ENCODE assay signal across 10 mouse cellular contexts in genomic region chr6:114652209-114652608, GRCm38 (mm10). TPM values are rescaled to one million over a fixed set of nuclear protein-coding genes. Genes with fewer than 3 reads are reported as not detected.
A peak's percentile ranks its signal among the peaks of the same experiment; 100 is the strongest.
DNase-seq lines count a peak whose midpoint lies in the region; ATAC-seq and TF ChIP-seq lines count a peak whose summit lies in the region.
"Had no signal": no experiment of that assay in that cellular context is flagged by ENCODE, and none has a peak within 500 bp of the region (broad histone marks: within the 10 kb centered on the region; RNA-seq: fewer than 3 reads in every experiment).

No protein-coding gene starts in this region.

- H3K27ac ChIP-seq in liver, adult 2 months (replicated peaks; ENCODE audit: insufficient read depth, low read depth, low read length) = no peak overlapping the region
- H3K27ac ChIP-seq in liver, embryonic 12.5 days = no peak overlapping the region
- H3K27ac ChIP-seq in hindbrain, embryonic 14.5 days = peak overlapping the region; percentile 38; the same call in 1 of the 2 replicates
- no peak overlapping the region for H3K27ac ChIP-seq in midbrain, postnatal 0 days (ENCODE audit: low read depth, low read length)
- H3K27ac ChIP-seq: left cerebral cortex, adult 2 months; stomach, embryonic 15.5 days had no signal

- DNase-seq in adrenal gland, postnatal 10 days = peak; percentile 42
- DNase-seq in adrenal gland, postnatal 25 days = no peak
- peak; percentile 74 for DNase-seq in liver, adult 2 months (ENCODE audit: extremely low read depth, low read depth, low spot score)
- peak; percentile 38 for DNase-seq in hindbrain, embryonic 14.5 days (ENCODE audit: low spot score)
- DNase-seq in midbrain, postnatal 0 days (ENCODE audit: low spot score) = peak; percentile 70
- DNase-seq in urinary bladder, adult 2 months (ENCODE audit: low spot score) = no peak
- no peak for DNase-seq in gastrocnemius, adult 8-10 months (ENCODE audit: low spot score in 2 of 2)

- ATAC-seq in liver, embryonic 12.5 days = no peak
- ATAC-seq in hindbrain, embryonic 14.5 days (ENCODE audit: low FRiP score) = peak; percentile 68; the same call in 1 of the 2 replicates
- ATAC-seq in midbrain, postnatal 0 days (ENCODE audit: low FRiP score) = no peak

- no peak overlapping the region for H3K4me2 ChIP-seq in liver, embryonic 12.5 days
- no peak overlapping the region for H3K4me2 ChIP-seq in hindbrain, embryonic 14.5 days (replicated peaks)
- no peak overlapping the region for H3K4me2 ChIP-seq in midbrain, postnatal 0 days (ENCODE audit: low read depth, low read length, poor library complexity, severe bottlenecking)
- H3K4me2 ChIP-seq: stomach, embryonic 15.5 days had no signal

- H3K4me1 ChIP-seq in liver, adult 2 months (ENCODE audit: control insufficient read depth, insufficient read depth, low read length) = peaks cover 27% of the 10 kb centered on the region
- H3K4me1 ChIP-seq in liver, embryonic 12.5 days = no peaks in the 10 kb centered on the region
- H3K4me1 ChIP-seq in hindbrain, embryonic 14.5 days (replicated peaks; ENCODE audit: control insufficient read depth, insufficient read depth, low read length) = no peaks in the 10 kb centered on the region
- no peaks in the 10 kb centered on the region for H3K4me1 ChIP-seq in midbrain, postnatal 0 days (ENCODE audit: insufficient read depth, low read length)
- H3K4me1 ChIP-seq: stomach, embryonic 15.5 days had no signal

- peaks cover 9% of the 10 kb centered on the region; the same call in 1 of the 2 replicates for H3K79me2 ChIP-seq in liver, adult 2 months (ENCODE audit: control insufficient read depth, insufficient read depth, low read length)

- 25% methylated on average over 3 of the region's 3 CpGs for WGBS in liver, adult 2 months
- WGBS in liver, embryonic 12.5 days (ENCODE audit: insufficient replicate concordance) = 75% methylated on average over 3 of the region's 3 CpGs
- WGBS in hindbrain, embryonic 14.5 days = 28% methylated on average over 3 of the region's 3 CpGs
- 21% methylated on average over 3 of the region's 3 CpGs for WGBS in midbrain, postnatal 0 days

- H3K4me3 ChIP-seq in liver, adult 2 months (ENCODE audit: insufficient read depth, low read depth, low read length) = no peak overlapping the region
- no peak overlapping the region for H3K4me3 ChIP-seq in liver, embryonic 12.5 days
- H3K4me3 ChIP-seq in hindbrain, embryonic 14.5 days (replicated peaks; ENCODE audit: low read length) = no peak overlapping the region
- H3K4me3 ChIP-seq in midbrain, postnatal 0 days (ENCODE audit: low read depth, low read length) = no peak overlapping the region
- H3K4me3 ChIP-seq: left cerebral cortex, adult 2 months; stomach, embryonic 15.5 days had no signal

- H3K9ac ChIP-seq in liver, adult 2 months (ENCODE audit: low read depth, low read length) = no peak overlapping the region
- no peak overlapping the region for H3K9ac ChIP-seq in liver, embryonic 12.5 days
- no peak overlapping the region for H3K9ac ChIP-seq in hindbrain, embryonic 14.5 days
- H3K9ac ChIP-seq in midbrain, postnatal 0 days (replicated peaks; ENCODE audit: low read length, poor library complexity, severe bottlenecking) = no peak overlapping the region
- H3K9ac ChIP-seq: stomach, embryonic 15.5 days had no signal

- no peaks in the 10 kb centered on the region for H3K9me3 ChIP-seq in liver, embryonic 12.5 days (replicated peaks)
- H3K9me3 ChIP-seq in hindbrain, embryonic 14.5 days (ENCODE audit: control insufficient read depth, low read length) = no peaks in the 10 kb centered on the region
- no peaks in the 10 kb centered on the region for H3K9me3 ChIP-seq in midbrain, postnatal 0 days (ENCODE audit: low read length)
- H3K9me3 ChIP-seq: stomach, embryonic 15.5 days had no signal

- no peaks in the 10 kb centered on the region for H3K27me3 ChIP-seq in liver, adult 2 months (ENCODE audit: control insufficient read depth, insufficient read depth, low read length)
- H3K27me3 ChIP-seq in liver, embryonic 12.5 days (replicated peaks) = no peaks in the 10 kb centered on the region
- H3K27me3 ChIP-seq in hindbrain, embryonic 14.5 days (ENCODE audit: control insufficient read depth, insufficient read depth, low read length) = no peaks in the 10 kb centered on the region
- H3K27me3 ChIP-seq in midbrain, postnatal 0 days (ENCODE audit: insufficient read depth, low read length) = no peaks in the 10 kb centered on the region
- H3K27me3 ChIP-seq: stomach, embryonic 15.5 days had no signal

- no peak for TF ChIP-seq CTCF in liver, adult 2 months (IDR thresholded peaks at IDR 0.05; ENCODE audit: low read depth, low read length)
- no peak for TF ChIP-seq CTCF in midbrain, postnatal 0 days (IDR thresholded peaks at IDR 0.05)

- no peak for TF ChIP-seq POLR2A in liver, adult 2 months (IDR thresholded peaks at IDR 0.05; ENCODE audit: extremely low read depth, insufficient read depth, low read length)

- no peaks in the 10 kb centered on the region for H3K36me3 ChIP-seq in liver, adult 2 months (ENCODE audit: control insufficient read depth, insufficient read depth, low read length)
- H3K36me3 ChIP-seq in liver, embryonic 12.5 days = no peaks in the 10 kb centered on the region
- no peaks in the 10 kb centered on the region for H3K36me3 ChIP-seq in hindbrain, embryonic 14.5 days (replicated peaks; ENCODE audit: control insufficient read depth, insufficient read depth)
- no peaks in the 10 kb centered on the region for H3K36me3 ChIP-seq in midbrain, postnatal 0 days (ENCODE audit: insufficient read depth, low read length)
- H3K36me3 ChIP-seq: stomach, embryonic 15.5 days had no signal

RNA-seq across cellular contexts. Expression of gene Atg7, which starts 9.3 kb away (rescaled TPM):
- total RNA-seq in adrenal gland, postnatal 10 days (2021) = 10 to 100 TPM; 22.4 to 27.5 TPM
- total RNA-seq in adrenal gland, postnatal 25 days (2021) = 27.6 and 41.2 TPM in 2 replicates
- total RNA-seq in liver, adult 2 months (2014; rRNA removed) = 18.8 and 22.6 TPM in 2 replicates
- polyA plus RNA-seq in liver, adult 2 months (2012; rRNA removed) = 31.7 and 36.7 TPM in 2 replicates
- polyA plus RNA-seq in liver, embryonic 12.5 days (2016; fragmentation: Nextera tagmentation; extraction: Ambion mirVana) = 15.0 and 15.7 TPM in 2 replicates
- 18.6 and 18.9 TPM in 2 replicates for polyA plus RNA-seq in hindbrain, embryonic 14.5 days (2014; fragmentation: Nextera tagmentation; extraction: Ambion mirVana)
- total RNA-seq in midbrain, postnatal 0 days (2014; rRNA removed) = 13.9 and 21.5 TPM in 2 replicates
- 15.3 and 17.1 TPM in 2 replicates for polyA plus RNA-seq in midbrain, postnatal 0 days (2015; fragmentation: Nextera tagmentation; extraction: Ambion mirVana)
- polyA plus RNA-seq in urinary bladder, adult 2 months (2012; rRNA removed) = 21.5 and 24.3 TPM in 2 replicates
- total RNA-seq in gastrocnemius, adult 8-10 months (2022) = 10 to 100 TPM in 1 of 4 experiments, 1 to 10 TPM in 3; 8.2 to 10.4 (median 9.0) TPM

Comparison
In these comparisons a context has a peak if more than half of its experiments do, and no peak if none do; other contexts are left out.
1. DNase-seq: peak in adrenal gland, postnatal 10 days (single experiment), liver, adult 2 months (single experiment), hindbrain, embryonic 14.5 days (single experiment) and midbrain, postnatal 0 days (single experiment); none in adrenal gland, postnatal 25 days (single experiment), urinary bladder, adult 2 months (single experiment) and gastrocnemius, adult 8-10 months (0 of 2).